Mouse (Mus musculus) c-Kit-positive CD71-positive TER-119-negative erythroid progenitor cells, embryonic 14.5 days (primary cell): ENCODE measurements around the gene Cbx4.

Experiments
- DNase-seq: peaks from one replicate; pipeline ENCODE4 v3.0.0-alpha.2; 2013; ENCODE audit warnings: low read depth

The Cbx4 gene

DNA sequence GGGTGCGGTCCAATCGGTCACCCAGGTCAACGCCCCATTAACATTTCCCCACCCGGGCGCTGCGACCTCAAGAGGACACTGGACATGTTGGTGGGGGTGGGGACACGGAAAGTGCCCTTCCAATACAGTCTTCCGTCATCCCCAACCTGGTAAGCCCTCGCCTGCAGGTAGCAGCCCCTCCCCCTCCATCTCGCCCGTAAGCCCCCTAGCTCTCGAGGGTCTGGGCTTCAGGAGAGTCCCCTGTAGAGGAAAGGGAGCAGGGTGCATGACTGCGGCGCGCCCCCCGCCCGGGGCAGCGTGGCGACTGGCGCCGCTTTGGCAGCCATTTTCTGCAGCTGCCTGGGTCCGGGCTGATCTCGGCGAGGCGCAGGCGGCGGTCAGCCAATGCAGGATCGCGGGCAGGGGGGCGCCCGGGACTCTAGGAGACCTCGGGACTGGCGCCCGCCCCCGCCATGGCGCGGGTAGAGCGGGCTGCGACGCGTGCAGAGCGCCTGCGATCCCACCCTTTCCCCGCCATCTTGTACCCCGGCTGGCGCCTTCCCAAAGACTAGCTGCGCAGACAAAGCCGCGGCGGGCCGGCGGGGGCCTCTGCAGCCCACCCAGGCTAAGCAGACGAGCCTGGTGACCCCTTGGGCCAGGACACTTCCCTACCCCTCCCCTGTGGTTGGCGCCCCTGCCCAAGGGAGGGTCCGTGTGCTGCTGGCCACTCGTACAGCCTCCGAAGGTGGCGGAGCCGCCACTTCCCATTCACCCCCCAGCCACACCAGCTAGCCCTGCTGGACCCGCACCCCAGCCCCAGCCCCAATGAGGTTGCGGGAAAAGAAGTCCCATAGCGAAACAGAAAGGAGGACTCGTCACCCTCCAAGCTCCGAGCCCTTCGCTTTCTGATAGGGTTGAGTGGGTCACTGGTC, 29.5 kb downstream of the Cbx4 start:
- no peak for DNase-seq

DNA sequence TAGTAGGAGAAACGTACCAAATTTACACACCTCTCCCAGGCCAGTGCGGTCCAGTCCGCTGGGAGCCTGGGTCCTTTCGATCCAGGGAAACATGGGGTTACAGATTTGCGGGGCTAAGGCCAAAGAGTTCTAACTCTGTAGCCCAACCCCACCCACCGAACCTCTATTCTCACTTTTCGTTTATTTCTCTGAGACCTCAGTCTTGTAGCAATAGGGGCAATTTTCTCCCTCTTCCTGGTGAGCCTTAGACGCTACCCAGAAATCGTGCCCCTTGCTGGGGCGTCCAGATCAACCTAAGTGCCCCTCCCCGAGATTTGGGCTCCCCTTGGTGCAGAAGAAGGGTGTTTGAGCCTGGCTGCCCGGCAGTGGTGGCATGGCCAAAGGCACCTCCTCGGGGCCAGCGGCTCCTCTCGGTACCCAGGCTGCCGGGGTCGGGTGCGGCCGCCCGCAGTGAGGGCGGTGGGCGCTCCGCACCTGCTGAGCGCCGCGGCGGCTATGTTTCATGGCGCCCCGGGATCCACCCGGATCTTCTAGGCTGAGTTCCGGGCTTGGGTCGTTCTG, 30.4 kb downstream of the Cbx4 start:
- DNase-seq, result no peak

DNA sequence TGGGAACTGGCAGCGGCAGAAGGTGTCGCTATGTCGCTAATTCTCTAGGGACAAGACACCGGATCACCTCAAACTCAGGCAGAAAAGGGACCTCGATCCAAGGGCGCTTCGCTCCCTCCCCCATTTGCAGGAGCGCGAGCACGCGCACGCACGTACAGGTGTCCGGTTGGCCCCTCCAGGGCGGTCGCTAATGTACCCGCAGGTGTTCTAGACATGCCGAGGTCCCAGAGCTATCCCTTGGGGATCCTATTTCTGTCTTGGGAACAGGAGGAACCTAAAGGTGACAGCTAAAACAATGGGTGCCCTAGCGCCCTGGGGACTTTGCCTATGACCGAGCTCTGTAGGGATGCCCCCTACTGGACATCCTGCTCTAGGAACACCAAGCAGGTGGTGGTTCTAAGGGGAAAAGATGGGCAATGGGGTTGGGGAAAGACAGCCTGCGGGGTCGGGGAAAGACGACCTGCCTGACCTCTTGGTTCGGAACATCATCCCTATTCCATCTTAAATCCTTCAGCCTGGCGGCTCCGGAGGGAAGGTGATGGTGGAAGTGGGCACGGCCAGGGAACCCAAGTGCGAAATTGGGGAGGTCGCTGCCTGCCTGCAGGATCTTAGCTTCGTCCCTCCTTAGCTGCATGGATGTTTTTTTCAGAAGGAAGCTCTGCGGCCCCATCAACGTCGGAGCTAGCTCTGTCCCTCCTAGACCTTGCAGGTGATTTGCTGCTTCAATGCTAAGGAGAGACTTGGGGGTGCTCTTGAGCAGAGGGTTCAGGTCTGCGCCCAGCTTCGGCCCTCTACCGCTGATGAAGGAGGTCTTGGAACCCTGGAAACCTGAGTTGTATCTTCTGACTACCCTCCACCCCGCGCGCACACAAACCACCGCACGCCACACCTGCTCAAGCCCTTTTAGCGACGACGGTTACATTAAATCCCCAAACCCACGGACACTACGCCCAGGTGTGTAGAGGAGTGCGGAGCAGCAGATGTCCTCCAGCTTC, 31.4 kb downstream of the Cbx4 start:
- DNase-seq, result no peak

DNA sequence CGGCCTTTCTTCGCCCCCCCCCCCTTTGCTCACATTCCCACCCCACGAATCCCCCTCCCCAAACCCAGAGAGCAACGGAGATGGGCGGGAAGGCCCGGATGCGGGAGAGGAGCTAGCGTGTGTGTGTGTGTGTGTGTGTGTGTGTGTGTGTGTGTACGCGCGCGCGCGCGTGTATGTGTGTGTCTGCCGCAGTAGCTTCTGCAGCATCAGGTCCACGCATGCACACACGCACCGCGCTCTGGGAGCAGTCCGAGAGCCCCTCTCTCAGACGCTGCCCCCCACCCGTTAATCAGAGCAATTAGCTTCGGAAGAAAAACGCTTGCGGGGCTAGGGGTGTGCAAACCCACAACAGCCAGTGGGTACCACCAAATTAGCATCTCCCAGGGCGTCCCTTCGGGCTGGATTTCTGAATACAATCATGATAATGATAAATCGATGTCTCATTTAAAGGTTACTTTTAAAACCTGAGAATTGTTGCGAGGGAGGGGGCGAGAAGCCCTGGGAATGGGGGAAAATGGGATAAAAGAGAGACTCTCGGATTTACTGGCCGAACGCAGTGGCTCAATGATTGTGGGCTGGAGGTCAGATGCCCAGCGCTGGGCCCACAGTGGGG, 32.2 kb downstream of the Cbx4 start:
- no peak for DNase-seq

DNA sequence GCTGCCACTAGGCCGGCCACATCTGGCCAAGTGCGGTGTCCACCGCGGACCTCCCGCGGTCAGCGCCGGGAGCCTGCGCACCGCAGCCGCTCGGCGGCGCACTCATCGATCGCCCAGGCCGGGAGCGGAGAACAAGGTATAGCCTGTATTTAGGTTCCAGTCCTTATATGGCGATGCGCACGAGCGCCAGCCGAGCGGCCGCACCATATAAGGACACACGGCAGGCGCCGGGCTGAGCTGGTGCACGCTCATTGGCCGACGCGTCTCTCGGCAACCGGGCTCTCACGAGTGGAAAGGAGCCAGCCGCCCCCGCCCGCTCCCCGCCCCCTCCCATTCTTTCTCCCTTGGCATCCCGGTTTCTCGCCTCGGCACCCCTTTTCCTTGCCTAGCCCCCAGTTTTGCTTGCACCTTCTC, 32.8 kb downstream of the Cbx4 start:
- peak; percentile 66 for DNase-seq

DNA sequence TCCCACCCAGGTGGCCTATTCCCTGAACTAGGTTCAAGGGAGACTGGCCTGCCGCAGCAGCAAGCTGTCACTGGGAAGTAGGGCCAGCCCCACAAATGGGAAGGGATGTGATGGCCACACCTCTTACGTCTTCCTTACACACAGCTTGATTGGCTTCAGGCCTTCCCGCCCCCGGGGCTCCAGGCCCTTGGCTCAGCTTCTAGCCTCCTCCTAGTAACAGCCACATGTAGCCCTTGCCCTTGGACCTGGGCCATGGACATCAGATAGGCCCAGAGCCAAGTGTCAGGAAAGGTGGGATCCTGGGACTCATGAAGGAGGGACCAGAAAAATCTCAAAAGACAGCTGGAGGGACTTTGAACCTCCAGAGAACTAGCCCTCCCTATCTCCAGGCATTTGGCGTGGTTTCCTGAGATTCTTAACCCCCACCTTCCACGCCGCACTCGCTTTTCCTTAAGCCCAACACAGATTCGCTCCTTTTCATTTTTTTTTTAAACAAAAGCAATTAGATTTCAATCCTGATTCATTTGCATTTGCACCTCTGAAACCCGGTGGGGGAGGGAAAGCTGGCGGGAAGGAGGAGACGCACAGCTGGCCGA, 33.3 kb downstream of the Cbx4 start:
- no peak for DNase-seq

DNA sequence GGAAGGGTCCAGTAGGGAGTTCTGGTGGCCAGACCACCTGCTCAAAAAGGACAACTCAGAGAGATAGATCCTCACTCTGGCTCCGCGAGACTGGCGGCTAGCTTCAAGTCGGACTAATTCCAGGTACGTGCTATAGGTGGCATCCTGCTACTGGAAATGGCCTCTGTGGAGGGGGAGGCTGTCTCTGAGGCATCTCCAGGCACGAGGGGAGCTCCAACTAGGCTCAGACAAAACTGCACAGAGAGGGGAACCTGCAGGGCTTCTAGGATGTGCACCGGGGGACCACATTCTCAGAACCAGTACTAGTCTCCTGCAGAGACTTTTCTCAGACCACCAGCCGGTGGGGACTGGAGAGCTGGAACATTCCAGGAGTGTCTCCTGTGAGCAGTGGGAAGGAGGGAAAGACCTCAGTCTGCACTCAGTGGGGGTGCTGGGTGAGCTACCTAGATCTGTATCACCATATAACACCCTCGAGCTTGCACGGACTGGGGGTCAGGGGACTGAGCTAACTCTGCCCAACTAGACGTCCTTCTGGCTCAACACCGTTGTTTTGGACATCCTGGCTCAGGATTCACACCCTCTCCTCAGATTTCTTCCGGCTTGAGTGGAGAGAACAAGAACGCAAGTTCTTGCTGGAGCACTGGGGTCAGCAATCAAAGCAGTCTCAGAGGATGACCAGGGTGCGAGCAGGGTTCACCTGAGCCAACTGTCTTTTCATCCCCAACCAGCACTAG, 33.9 kb downstream of the Cbx4 start:
- no peak for DNase-seq

DNA sequence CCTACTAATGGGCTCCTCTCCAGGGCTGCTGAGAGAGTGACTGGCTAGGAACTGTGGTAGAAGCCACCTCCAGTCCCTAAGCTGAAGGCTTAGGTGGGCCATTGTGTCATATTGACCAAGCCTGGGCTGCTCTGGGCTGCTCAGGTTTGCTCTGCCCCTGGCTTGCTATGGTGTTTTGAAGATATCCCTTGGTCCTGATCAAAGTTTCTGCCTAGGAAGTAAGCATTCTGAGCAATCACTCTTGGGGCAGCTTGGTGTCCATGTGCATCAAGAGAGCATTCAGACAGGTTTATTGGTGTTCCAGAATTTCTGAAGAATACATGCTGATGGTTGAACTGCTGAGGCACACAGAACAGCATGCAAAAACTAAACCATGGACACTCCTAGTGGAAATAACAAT, 34.6 kb downstream of the Cbx4 start:
- no peak for DNase-seq

DNA sequence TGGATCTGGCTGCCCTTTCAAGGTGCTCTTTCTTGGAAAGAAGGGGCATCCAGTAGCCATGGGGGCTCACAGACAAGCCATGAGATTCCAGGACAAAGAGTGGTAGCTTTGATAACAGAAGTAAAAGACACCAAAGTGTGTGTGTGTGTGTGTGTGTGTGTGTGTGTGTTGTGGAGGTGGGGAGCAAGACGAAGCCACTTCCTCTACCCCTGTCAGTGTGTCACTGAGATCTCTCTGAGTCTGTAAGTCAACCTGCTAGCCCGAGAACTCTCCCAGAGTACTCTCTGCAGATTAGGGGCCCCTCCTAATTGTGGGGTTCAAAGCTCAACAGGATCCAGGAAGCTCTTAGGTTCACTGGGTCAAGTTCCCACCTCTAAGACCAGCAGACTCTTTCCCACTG, 35.7 kb downstream of the Cbx4 start:
- no peak for DNase-seq

DNA sequence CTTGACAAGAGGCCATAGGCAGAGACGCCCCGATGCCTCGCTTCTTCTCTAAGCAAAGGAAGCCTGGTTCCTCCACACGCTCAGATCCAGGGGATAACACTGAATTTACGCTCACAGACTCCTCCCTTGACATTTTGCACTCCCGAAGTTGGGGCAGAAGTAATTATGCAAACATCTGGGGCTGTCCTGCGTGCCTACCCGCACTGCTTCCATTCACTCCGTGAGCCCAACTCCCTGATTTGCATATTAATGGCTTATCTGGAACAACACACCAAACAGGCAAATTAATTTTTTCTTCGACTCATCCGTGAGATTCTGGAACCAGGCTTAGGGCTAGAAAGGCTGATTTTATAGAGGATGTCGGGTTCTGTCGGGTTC, 37.9 kb downstream of the Cbx4 start:
- no peak for DNase-seq

DNA sequence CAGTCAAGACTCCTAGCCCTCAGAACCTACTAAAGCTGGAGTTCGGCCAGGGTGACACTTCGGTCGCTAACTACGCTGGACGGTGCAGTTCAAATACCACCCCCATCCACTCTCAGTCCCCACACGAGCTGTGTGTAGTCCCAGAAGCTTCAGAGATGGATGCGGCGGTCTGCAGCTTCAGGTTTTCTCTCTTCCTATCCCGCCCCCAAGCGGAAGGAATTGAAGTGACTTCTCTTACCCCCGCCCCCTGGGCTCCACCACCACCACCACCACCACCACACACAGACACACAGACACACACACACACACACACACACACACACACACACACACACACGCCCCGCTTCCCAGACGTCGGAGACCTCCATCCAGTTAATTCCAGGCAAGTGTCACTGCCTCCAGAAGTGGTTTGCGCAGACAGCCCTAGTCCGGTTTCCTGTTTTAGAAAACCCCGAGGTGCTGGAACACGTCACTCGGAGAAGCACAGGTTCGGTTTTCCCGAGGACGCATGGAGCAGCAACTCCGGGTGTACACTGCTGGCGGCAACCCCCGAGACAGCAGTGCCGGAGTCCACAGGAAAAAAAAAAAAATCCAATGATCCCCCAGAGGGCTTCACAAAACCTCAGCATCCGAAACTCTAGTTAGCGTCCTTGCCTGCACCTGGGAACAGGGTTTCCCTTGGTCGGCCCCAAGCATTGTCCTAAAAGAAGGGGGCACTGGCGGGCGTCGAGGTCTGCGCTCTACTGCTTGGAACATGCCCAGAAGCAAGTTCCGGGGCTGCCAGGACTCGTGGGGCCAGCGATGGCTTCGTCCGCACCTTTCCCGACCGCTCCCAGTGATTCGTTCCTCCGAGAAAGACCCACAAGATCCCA, 38.5 kb downstream of the Cbx4 start:
- DNase-seq, result no peak

DNA sequence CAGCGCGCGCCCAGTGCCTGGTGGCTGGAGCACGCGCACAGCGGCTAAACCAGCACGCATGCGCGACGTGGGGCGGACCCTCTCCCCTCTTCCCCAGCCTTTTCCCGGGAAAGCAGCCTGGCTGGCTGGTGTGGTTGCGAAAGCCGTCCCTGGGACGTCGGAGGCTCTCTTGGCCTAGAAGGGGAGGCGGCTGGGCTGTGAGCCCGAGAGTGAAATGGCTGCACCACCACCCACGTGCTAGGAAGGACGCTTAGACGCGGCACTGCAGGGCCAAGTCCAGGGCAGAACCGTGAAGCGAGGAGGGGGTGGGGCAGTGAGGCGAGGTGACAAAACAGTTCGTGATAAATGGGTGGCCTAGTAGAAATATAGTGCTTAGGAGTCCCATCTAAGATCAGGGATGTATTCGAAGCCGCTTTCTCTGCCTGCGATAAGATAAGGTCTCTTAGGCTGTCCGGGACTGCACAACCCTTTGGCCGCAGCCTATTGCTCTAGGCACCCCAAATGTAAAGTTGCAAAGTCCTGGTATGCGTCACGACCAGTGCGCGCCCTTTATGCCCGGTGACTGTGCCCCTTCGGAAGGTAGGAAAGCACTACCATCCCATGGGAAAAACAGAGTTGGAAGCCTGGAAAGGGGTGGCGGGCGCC, 39.3 kb downstream of the Cbx4 start:
- no peak for DNase-seq

DNA sequence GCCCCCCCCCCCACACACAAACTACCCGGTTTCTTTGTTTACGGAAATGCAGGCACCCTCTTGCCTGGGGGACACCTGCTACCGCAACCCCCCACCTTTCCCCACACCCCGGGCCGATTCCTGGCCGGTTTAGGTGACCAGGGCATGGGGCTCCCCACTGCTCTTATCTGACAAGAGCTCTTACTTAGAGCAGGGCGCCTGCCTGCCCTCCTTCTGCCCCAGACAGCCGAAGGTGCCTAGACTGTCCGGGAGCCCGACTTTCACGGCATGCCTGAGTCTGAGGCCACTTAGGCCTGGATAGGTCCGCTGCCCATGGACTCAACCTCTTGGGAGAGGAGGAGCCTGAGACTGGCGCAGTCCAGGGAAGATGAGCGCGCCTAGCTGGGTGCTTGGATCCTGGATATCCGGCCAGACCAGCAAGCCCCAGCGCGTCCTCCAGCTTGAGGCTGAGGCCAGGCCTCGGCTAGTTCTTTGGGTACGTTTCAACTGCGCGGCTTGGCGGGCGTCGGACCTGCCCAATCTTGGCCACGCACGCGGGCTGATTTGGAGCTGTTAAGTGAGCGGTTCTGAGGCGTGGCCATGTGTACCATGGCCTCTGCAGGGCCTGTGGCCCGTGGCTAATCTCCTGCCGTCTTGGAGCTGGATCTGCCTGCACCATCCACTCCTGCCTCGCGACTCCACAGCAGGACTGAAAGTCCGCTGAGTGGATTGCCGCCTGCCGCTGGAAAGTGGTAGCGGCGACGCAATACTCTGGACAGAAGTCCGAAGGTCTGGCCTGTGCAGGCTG, 41.3 kb downstream of the Cbx4 start:
- no peak for DNase-seq

DNA sequence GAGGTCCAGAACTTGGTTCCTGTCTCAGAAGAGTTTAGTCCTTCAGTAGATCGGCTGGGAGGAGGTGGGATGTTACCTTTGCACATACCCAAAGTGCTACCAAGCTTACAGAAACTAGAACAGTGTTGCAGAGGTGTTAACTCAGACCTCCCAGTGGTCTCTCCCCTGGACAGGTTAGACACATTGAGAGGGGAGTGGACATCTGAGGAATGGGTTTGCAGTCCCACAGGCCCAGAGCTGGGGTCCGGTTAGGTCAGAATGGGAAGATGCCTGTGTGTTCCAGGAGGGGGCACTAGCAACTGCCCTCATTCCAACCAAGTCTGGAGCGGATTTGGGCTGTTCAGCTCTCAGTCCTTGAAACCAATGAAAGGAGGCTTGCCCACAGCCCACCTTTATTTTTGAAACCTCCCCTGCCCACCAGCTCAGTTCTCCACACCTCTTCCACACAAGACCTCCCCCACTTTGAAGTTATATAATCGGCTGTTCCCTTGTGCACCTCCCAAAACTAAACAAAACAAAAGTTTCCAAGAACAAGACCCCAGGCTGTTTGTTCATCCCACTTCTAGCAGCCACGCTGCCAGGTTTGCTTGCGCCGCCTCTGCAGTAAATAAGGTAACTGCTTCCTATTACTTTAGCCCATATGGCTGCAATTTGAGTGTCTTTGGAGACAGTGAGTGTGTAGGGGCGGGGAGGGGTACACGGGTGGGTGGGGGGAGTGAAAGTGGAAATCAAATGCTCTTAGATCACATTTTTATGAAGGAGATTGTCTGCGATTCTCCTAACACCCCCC, 42.1 kb downstream of the Cbx4 start:
- DNase-seq, result no peak

DNA sequence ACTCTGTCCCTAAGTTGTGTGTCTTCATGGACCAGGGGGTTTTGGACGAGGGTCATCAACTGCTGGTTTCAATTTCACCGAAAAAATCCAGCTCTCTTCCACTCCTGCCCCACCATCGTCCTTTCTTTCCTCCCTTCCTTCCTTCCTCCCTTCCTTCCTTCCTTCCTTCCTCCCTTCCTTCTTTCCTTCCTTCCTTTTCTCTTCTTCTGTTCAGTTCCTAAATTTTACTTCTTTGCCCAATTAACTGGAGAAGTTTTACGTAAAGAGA, 42.8 kb downstream of the Cbx4 start:
- DNase-seq, result no peak

DNA sequence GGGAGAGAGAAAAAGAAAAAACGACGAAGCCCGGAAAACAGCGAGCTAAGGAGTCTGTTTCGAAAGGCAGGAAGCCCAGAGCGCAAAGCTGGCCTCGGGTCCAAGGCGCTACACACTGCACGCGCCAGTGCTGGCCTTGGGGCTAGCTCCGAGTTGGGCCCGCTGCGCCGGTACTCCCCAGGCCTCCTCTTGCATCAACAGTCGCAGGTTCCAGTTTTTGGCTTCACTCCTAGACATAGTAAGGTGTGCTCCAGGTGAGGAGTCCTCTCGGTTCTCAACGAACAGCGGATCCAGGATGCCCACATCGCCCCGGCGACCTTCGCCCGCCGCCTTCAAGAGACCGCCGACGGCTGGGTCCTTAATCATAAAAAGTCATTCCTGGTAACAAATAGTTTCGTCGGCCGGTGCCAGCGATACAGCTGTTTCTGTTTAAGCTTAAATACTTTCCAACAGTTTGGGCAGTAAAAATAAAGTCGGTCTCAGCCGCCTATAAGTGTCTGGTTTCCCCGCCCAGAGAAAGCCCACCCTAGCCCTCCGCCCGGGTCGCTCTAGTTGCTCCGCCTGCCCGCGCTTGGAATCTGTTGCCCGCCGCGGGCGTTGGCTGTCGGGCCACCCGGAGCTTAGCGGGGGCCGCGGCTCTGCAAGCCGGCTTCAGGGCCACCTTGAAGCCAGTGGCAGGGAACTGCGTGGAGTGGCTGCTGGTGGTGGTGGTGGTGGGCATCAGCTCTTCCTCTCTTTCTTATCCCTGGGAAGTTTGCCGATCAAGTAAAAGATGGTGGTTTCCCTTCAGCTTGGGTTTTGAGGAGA, 43.4 kb downstream of the Cbx4 start:
- no peak for DNase-seq

DNA sequence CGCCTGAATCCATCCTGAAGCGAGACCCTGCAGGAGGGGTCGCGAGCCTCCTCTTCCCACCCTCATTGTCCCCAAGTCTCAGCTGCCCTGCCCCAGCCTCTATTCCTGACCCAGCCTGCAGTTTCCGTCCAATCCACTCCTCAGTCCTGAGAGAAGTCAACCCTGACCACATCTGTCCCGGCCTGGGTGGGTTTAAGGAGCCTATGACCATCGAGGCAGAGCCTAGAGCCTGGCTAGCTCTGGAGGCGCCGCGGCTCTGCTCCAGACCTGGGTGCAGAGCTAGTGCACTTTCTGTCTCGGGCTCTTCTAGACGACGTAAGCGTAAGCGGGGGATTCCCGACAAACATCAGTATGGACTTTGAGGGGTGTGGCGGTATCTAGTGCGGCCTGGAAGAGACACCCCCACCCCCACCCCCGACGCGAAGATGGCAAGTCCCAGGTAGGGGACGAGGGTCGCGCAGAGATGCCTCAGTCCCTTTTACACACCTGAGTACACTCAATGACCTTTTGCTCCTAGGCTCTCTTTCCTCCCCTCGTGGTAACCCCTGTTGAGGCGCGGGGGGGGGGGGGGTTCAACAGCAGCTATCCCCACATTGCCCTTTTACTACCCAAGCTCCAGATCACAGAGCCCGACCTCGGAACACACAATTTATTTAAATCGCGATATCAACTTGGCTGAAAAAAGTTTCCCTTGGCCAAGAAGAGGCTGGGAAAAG, 44.1 kb downstream of the Cbx4 start:
- DNase-seq, result no peak
